Mouse (Mus musculus): ENCODE results near the gene Dlx2. TPM values are rescaled to one million over a fixed set of nuclear protein-coding genes. Genes with fewer than 3 reads are reported as not detected.

Gene Dlx2
- total RNA-seq (2021) = not detected
- long read RNA-seq, experiment 1 = 0 reads
- long read RNA-seq, experiment 2 = 0 reads

GRCm38 (mm10) chr2:71546640-71547071, at the start of gene Dlx2:
Gene Dlx2 (minus strand): TSS chr2:71546754.
- DNase-seq = no peak

GRCm38 (mm10) chr2:71594466-71594865, 47.9 kb upstream of the Dlx2 start:
- DNase-seq = peak; percentile 13

DNA sequence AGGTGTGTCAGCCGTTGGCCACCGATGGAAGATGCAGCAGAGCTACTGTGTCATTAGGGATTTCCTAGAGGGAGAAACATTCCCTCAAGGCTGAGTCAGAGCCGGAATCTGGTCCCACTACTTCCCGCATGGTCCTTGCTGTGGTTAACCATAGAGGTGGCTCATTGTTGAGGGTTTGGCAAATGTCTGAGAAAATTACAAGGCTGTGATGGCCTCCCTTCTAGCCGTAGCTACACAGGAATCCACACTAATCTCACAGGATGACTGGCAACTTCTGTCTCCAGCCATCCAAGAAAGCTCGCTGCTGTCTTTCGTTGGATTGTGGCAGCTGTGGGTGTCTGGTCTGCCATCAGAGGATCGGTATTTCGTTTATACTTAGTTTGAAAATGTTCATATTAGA, 42.6 kb upstream of the Dlx2 start:
- DNase-seq = no peak

DNA sequence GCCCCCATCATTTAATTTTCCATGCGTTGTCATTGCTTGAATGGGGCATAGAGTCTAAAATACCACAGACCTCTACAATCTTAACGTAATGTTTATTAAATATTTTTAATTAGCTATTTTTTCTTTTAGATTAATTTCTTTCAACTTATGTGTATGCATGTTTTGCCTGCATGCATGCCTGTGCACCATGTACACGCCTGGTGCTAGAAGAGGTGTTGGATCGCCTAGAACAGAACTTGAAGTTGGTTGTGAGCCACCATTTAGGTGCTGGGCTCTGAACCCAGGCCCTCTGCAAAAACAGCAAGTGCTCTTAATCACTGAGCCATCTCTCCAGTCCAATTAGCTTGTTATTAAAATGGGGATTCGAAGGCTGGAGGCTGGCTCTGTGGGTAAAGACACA, 34.9 kb upstream of the Dlx2 start:
- no peak for DNase-seq

DNA sequence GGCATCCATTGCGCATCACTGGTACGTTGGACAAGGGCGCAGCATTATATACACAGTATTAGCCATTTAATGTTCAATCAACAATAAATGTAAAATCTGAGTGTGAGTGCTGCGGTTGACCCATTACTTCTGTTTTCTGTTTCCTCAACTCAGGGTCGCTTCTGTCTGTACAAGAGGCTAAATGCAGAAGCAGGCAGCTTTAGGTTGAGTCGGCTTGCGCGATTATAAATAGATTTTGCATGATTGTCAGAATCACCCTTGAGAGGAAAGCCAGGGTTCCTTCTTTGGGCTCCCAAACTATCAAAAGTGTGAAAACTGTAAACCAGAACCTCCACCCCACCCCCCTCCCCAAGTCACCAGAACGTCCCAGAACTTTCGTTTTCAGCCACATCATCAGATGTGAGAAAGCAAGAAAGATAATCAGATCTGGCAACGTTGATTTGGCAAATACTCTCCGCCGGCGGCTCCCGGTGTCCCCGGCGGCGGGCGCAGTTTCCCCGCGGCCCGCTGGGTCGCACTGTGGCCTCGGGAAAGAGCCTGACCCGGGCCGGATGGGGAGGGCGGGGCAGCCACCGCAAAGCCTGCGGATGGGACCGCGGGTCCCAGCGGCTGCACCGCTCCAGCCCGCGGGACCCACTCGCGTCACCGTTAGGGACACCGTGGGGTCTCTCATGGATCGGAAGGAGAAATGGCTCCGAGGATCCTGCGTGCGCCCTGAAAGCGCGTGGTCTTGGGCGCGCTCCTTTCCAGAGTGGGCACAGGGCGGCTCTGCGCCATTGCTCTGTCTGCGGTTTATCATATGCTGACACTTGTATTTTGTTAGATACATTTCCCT, 34.3 kb upstream of the Dlx2 start:
- peak; percentile 47 for DNase-seq

GRCm38 (mm10) chr2:71577059-71577458, 30.5 kb upstream of the Dlx2 start:
- no peak for DNase-seq

DNA sequence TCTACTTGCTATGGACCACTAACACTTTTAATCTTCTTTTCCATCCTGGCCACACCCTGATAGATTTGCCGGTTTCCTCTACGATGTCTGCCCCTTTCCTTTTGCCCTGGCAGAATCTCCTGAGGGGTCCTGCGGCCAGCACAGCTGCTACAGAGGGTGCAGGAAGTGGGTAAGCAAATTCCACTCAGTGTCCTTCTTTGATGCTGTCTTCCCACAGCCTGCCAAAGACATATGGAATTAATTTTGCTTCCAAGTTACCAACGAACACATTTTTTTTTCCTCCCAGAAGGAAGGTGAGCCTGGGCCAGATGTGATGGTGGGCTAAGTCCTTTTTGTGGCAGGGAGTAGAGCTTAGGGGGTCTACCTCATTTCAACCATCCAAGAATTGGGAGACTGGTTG, 27.2 kb upstream of the Dlx2 start:
- DNase-seq = no peak

DNA sequence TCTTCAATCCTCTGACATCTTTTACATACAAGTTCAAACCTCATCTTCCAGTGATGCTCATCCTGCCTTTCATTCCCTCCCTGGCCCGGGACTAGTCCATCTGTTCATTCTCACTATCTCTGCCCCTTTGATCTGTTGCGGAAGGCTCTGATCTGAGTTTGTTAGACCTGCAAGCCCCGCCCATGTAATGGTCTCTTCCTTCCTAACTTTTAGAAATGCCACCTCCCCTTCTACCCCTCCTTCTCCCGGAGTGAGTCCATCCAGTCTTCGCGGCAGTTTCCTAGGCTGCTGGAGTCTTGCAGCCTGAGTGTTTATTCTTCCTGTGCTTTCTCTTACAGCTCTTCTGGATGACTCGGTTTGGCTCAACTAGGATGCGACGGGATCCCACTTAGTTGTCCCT, 19.9 kb upstream of the Dlx2 start:
- DNase-seq = no peak

DNA sequence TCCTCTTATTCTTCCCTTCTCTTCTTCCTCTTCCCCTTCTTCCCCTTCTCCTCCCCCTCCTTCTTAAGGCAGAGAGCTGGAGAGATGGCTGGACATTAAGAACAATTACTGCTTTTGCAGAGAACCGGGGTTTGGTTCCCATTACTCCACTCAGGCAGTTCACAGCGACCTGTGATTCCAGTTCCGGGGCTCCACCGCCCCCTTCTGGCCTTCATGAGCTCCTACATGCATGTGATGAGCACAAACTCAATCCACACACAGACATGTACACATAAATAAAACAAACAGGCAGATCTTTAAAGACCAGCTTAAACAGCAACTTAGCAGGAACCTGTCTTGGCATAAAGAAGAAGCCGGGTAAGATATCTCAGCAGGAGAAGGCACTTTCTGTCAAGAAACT, 9.5 kb upstream of the Dlx2 start:
- no peak for DNase-seq

DNA sequence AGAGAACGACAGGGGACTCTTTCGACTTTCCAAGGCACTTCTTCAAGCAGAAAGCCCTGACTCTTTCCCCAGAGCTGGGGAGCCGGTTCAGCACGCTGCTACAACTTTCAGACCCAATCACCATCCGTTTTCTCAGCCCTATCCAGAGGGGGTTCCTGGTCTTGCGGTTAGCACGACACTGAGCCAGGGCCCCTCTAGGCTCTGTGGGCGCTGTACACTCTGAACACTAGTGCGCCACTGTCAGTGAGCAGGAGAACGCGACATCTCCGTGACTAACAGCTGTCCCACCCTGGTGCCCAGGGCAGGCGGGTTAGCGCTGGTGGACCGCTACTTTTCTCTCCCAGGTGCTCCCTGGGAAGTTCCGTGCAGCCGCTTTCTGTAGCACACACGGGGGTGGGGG, 5.2 kb upstream of the Dlx2 start:
- DNase-seq = no peak

DNA sequence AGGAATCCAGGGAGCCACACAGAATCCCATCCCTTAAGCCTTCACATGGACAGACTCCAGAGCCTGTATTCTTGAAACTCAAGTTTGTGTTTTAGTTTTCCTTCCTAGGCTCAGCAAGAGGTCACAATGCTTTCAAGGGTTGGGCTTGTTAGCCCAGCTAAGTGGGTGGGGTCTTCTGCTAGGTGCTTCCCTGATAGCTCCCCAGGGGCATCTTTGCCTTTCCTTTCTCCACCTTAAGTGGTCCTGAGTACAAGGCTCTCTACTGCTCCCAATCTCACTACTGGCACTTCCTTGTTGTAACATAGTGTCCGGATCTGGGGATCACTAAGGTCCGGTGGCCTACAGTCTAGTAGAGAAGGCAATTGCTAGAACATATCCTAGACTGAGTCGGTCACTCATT, 3.8 kb upstream of the Dlx2 start:
- no peak for DNase-seq

DNA sequence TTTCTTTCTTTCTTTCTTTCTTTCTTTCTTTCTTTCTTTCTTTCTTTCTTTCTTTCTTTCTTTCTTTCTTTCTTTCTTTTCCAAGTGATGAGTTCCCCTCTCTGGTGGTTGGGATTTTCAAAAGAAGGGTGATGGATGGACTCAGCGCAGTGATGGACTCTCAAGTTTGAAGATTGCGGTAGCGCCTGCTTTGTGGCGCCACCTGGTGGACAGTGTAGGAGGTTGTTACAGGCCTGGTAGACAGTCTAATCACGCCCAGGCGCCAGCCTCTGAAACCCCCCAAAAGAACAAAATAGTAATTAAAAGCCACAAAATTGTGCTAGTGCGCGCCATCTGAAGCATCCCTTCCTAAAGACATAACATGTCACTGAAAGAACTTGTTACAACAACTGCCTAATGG, 1.3 kb upstream of the Dlx2 start:
- DNase-seq = no peak

DNA sequence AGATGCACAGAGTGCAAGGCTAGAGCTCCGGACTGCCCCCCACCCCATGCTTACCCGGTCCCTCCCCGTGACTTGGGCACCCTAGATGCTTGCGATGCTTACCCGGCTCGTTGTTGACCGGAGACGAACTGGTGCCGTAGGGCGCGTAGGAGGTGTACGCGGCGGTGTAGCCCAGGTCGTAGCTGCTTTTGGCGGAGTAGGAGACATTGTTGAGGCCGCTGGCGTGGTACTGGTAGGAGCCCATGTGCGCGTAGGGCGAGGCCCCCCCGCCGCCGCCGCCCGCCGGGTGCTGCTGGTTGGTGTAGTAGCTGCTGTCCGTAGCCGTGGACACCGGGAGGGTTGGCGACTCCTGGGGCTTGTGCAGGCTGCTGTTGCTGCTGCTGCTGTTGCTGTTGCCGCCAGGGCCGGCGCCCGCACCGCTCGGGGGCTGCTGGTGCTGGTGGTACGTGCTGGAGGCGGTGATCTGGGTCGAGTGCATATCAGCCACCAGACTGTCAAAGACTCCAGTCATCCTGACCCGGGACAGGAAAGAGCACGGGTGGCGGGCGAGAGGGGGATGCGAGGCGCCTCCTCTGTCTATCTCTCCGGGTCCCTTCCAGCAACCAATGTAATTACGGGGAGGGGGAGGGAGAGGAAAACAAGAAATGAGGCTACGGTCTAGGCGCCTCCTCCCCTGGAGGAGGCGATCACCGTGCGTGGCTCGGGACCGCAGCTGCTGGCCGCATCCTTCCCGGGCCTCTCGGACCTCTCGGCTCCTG, 493 bp downstream of the Dlx2 start:
- no peak for DNase-seq

DNA sequence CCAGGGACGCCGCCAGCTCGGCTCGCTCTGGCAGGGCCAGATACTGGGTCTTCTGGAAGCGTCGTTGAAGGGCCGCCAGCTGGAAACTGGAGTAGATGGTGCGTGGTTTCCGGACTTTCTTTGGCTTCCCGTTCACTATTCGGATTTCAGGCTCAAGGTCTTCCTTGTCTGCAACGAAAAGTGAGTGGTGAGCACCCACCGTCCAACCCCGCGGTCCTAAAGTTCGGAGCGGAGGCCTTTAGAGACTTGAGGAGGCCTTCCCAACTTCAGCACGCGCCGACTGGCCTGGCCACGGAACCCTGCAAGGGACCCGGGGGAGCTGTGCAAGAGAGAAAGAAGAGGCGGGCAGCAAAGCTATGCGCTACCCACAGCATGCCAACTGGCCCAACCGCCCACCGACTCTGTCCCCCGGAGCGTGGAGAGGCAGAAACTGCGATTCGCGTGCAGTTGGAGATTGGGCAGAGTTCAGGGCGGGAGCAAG, 1.1 kb downstream of the Dlx2 start:
- DNase-seq = no peak

- no peak for DNase-seq
Observed at GRCm38 (mm10) chr2:71544391-71545285, 1.9 kb downstream of the Dlx2 start.

GRCm38 (mm10) chr2:71543948-71544347, 2.6 kb downstream of the Dlx2 start:
- no peak for DNase-seq

DNA sequence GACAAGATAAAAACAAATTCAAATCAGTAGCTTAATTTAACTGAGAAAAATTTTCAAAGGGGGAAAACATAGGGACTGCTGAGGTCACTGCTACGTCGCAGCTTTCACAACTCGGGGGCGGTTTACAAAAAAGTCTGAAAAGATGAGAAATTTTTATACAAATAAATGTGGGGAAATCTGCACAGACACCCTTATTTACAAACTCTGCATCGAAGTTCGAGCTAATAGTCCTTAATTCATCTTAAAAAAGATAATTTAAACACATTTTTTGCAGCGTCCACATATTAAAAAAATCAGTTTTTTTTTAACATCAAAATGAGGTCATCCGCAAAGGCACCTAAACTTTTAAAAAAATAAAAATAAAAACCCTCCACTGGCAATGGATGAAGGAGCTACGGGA, 3.0 kb downstream of the Dlx2 start:
- DNase-seq = no peak

- no peak for DNase-seq
Observed at GRCm38 (mm10) chr2:71542816-71543301, 3.7 kb downstream of the Dlx2 start.

GRCm38 (mm10) chr2:71542227-71542815, 4.2 kb downstream of the Dlx2 start:
- DNase-seq = no peak

- no peak for DNase-seq
Observed at GRCm38 (mm10) chr2:71541418-71542226, 4.9 kb downstream of the Dlx2 start.
